Mouse (Mus musculus): ENCODE measurements around the gene Nrp2.
A peak's percentile ranks its signal among the peaks of the same experiment; 100 is the strongest.

The Nrp2 gene

GRCm38 (mm10) chr1:62704117-62704888 is 1.2 kb downstream of the Nrp2 start:
- no peak for DNase-seq (ENCODE audit: low spot score in 2 of 2)

- DNase-seq (ENCODE audit: low spot score in 2 of 2), result no peak
Observed at GRCm38 (mm10) chr1:62704889-62705516, 1.9 kb downstream of the Nrp2 start.

GRCm38 (mm10) chr1:62705517-62705981 is 2.5 kb downstream of the Nrp2 start:
- no peak for DNase-seq (ENCODE audit: low spot score in 2 of 2)

GRCm38 (mm10) chr1:62706085-62707021 is 3.3 kb downstream of the Nrp2 start:
- DNase-seq (ENCODE audit: low spot score in 2 of 2), result peak in 1 of 2 experiments; percentile 61

GRCm38 (mm10) chr1:62707101-62707912 is 4.2 kb downstream of the Nrp2 start:
- DNase-seq (ENCODE audit: low spot score in 2 of 2), result peak in 1 of 2 experiments; percentile 50

- no peak for DNase-seq (ENCODE audit: low spot score in 2 of 2)
Observed at GRCm38 (mm10) chr1:62707913-62708860, 5.1 kb downstream of the Nrp2 start.

- DNase-seq (ENCODE audit: low spot score in 2 of 2), result no peak
Observed at GRCm38 (mm10) chr1:62709770-62710335, 6.8 kb downstream of the Nrp2 start.

GRCm38 (mm10) chr1:62713021-62713676 is 10.1 kb downstream of the Nrp2 start:
- DNase-seq (ENCODE audit: low spot score in 2 of 2), result no peak

- no peak for DNase-seq (ENCODE audit: low spot score in 2 of 2)
Observed at GRCm38 (mm10) chr1:62715004-62715403, 11.9 kb downstream of the Nrp2 start.

- DNase-seq (ENCODE audit: low spot score in 2 of 2), result no peak
Observed at GRCm38 (mm10) chr1:62715692-62716091, 12.6 kb downstream of the Nrp2 start.

GRCm38 (mm10) chr1:62716836-62717478 is 13.9 kb downstream of the Nrp2 start:
- DNase-seq (ENCODE audit: low spot score in 2 of 2), result no peak

- DNase-seq (ENCODE audit: low spot score in 2 of 2), result no peak
Observed at GRCm38 (mm10) chr1:62717552-62718236, 14.6 kb downstream of the Nrp2 start.

- DNase-seq (ENCODE audit: low spot score in 2 of 2), result no peak
Observed at GRCm38 (mm10) chr1:62718237-62718571, 15.1 kb downstream of the Nrp2 start.

- no peak for DNase-seq (ENCODE audit: low spot score in 2 of 2)
Observed at GRCm38 (mm10) chr1:62718750-62719149, 15.7 kb downstream of the Nrp2 start.

- no peak for DNase-seq (ENCODE audit: low spot score in 2 of 2)
Observed at GRCm38 (mm10) chr1:62719770-62720169, 16.7 kb downstream of the Nrp2 start.

- no peak for DNase-seq (ENCODE audit: low spot score in 2 of 2)
Observed at GRCm38 (mm10) chr1:62720176-62720575, 17.1 kb downstream of the Nrp2 start.

- no peak for DNase-seq (ENCODE audit: low spot score in 2 of 2)
Observed at GRCm38 (mm10) chr1:62720727-62721705, 17.9 kb downstream of the Nrp2 start.
